Mouse (Mus musculus): ENCODE data around the gene Rab5b. TPM values are rescaled to one million over a fixed set of nuclear protein-coding genes. Genes with fewer than 3 reads are reported as not detected.

Gene Rab5b
- total and polyA plus RNA-seq, 2 experiments from 2014 or later: 112 to 129 TPM

DNA sequence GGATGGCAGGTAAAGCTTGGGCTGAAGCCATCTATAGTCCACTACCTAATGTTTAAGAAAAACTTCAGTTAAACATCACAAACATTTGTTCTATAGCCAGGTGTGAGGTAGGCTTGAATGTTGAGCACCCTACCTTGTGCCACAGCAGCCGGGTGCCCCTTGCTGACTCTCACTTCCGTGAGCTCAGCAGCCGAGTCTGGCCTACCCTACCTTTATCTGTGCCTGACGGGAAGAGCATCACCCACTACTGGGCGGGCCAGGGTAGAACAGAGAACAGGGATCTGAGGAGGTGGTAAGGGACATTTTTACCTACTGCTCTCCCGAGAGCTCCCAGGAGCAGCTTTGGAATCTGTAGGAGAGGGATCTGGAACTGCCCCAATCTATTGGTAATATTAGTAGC, 53.3 kb downstream of the Rab5b start:
- Histone ChIP-seq H3K9me3 (ENCODE audit: low read length) (no peaks in the 10 kb centered on the region), H3K4me1 (ENCODE audit: insufficient read depth, low read length) (peaks cover 10% of the 10 kb centered on the region; the same call in 1 of the 2 replicates), H3K4me3 (ENCODE audit: low read depth, low read length) (no peak overlapping the region), H3K9ac (replicated peaks; ENCODE audit: low read length, poor library complexity, severe bottlenecking) (peak overlapping the region; percentile 24; the same call in 1 of the 2 replicates), H3K27ac (ENCODE audit: low read depth, low read length) (no peak overlapping the region), H3K27me3 (ENCODE audit: insufficient read depth, low read length) (no peaks in the 10 kb centered on the region), H3K4me2 (ENCODE audit: low read depth, low read length, poor library complexity, severe bottlenecking) (no peak overlapping the region), H3K36me3 (ENCODE audit: insufficient read depth, low read length) (peaks cover 30% of the 10 kb centered on the region)
- no peak for ATAC-seq (ENCODE audit: low FRiP score)
- no peak for TF ChIP-seq CTCF (IDR thresholded peaks at IDR 0.05)
- WGBS: 86% methylated on average over 6 of the region's 6 CpGs
- DNase-seq (ENCODE audit: low spot score): no peak

DNA sequence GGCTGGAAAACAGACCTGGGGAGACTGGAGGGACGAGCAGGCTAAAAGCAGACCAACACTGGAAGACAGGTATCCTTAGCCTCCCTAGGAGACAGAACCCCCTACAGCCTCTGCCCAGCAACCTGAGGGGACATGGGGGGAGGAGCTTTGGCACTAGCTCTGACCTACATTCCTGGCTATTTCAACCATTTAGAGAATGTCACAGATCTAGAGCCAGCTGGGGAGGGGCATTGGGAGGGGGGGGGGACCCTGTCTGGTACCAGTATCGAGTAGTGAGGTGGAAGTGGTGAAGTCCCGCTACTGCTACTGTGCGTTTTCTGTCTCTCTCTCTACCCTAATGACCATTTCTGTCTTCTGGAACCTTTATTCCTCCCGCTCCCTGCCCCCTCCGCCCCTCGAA, 54.2 kb downstream of the Rab5b start:
- Histone ChIP-seq H3K4me3 (ENCODE audit: low read depth, low read length) (no peak overlapping the region), H3K4me1 (ENCODE audit: insufficient read depth, low read length) (peaks cover 10% of the 10 kb centered on the region; the same call in 1 of the 2 replicates), H3K9ac (replicated peaks; ENCODE audit: low read length, poor library complexity, severe bottlenecking) (no peak overlapping the region), H3K27ac (ENCODE audit: low read depth, low read length) (no peak overlapping the region), H3K36me3 (ENCODE audit: insufficient read depth, low read length) (peaks cover 37% of the 10 kb centered on the region), H3K27me3 (ENCODE audit: insufficient read depth, low read length) (no peaks in the 10 kb centered on the region), H3K9me3 (ENCODE audit: low read length) (no peaks in the 10 kb centered on the region), H3K4me2 (ENCODE audit: low read depth, low read length, poor library complexity, severe bottlenecking) (no peak overlapping the region)
- no peak for TF ChIP-seq CTCF (IDR thresholded peaks at IDR 0.05)
- DNase-seq (ENCODE audit: low spot score) (no peak), ATAC-seq (ENCODE audit: low FRiP score) (no peak)
- WGBS: 78% methylated on average over 7 of the region's 7 CpGs

DNA sequence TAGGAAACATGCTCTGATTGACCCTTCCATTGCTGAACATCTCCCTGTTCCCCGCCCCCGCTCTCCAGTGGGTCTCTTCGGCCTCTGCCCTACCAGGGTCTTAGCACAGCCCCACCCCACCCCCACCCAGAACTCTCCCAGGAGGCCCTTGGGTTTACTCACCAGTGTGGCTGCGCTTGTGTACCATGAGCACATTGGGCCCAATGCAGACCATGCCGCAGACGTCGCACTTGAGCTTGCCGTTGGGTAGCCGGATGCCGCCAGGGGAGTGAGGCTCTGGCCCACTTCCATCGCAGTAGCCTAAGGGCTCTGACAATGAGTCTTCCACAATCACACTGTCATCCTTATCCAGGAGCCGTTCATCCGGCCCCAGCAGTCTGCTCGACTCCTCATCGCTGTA, 55.2 kb downstream of the Rab5b start:
- H3K4me3 ChIP-seq (ENCODE audit: low read depth, low read length): no peak overlapping the region
- ATAC-seq (ENCODE audit: low FRiP score) (no peak), DNase-seq (ENCODE audit: low spot score) (no peak)
- no peaks in the 10 kb centered on the region for H3K9me3 ChIP-seq (ENCODE audit: low read length)
- peaks cover 44% of the 10 kb centered on the region for H3K36me3 ChIP-seq (ENCODE audit: insufficient read depth, low read length)
- no peaks in the 10 kb centered on the region for H3K27me3 ChIP-seq (ENCODE audit: insufficient read depth, low read length)
- no peak for TF ChIP-seq CTCF (IDR thresholded peaks at IDR 0.05)
- no peak overlapping the region for H3K27ac ChIP-seq (ENCODE audit: low read depth, low read length)
- 91% methylated on average over 15 of the region's 15 CpGs for WGBS
- no peak overlapping the region for H3K4me2 ChIP-seq (ENCODE audit: low read depth, low read length, poor library complexity, severe bottlenecking)
- peaks cover 6% of the 10 kb centered on the region; the same call in 1 of the 2 replicates for H3K4me1 ChIP-seq (ENCODE audit: insufficient read depth, low read length)
- no peak overlapping the region for H3K9ac ChIP-seq (replicated peaks; ENCODE audit: low read length, poor library complexity, severe bottlenecking)

- Histone ChIP-seq H3K36me3 (ENCODE audit: insufficient read depth, low read length) (peaks cover 52% of the 10 kb centered on the region), H3K9ac (replicated peaks; ENCODE audit: low read length, poor library complexity, severe bottlenecking) (no peak overlapping the region), H3K27me3 (ENCODE audit: insufficient read depth, low read length) (no peaks in the 10 kb centered on the region), H3K4me1 (ENCODE audit: insufficient read depth, low read length) (peaks cover 6% of the 10 kb centered on the region; the same call in 1 of the 2 replicates), H3K4me2 (ENCODE audit: low read depth, low read length, poor library complexity, severe bottlenecking) (no peak overlapping the region), H3K27ac (ENCODE audit: low read depth, low read length) (no peak overlapping the region), H3K4me3 (ENCODE audit: low read depth, low read length) (no peak overlapping the region), H3K9me3 (ENCODE audit: low read length) (no peaks in the 10 kb centered on the region)
- no peak for TF ChIP-seq CTCF (IDR thresholded peaks at IDR 0.05)
- ATAC-seq (ENCODE audit: low FRiP score) (no peak), DNase-seq (ENCODE audit: low spot score) (no peak)
- WGBS: 91% methylated on average over 14 of the region's 14 CpGs
Observed at GRCm38 (mm10) chr10:128639999-128640398, 56.1 kb downstream of the Rab5b start.

- Histone ChIP-seq H3K27ac (ENCODE audit: low read depth, low read length) (no peak overlapping the region), H3K36me3 (ENCODE audit: insufficient read depth, low read length) (peaks cover 71% of the 10 kb centered on the region), H3K9me3 (ENCODE audit: low read length) (no peaks in the 10 kb centered on the region), H3K4me2 (ENCODE audit: low read depth, low read length, poor library complexity, severe bottlenecking) (no peak overlapping the region), H3K9ac (replicated peaks; ENCODE audit: low read length, poor library complexity, severe bottlenecking) (no peak overlapping the region), H3K4me1 (ENCODE audit: insufficient read depth, low read length) (no peaks in the 10 kb centered on the region), H3K4me3 (ENCODE audit: low read depth, low read length) (no peak overlapping the region), H3K27me3 (ENCODE audit: insufficient read depth, low read length) (no peaks in the 10 kb centered on the region)
- no peak for DNase-seq (ENCODE audit: low spot score)
- WGBS: 9% methylated on average over 11 of the region's 11 CpGs
- TF ChIP-seq CTCF (IDR thresholded peaks at IDR 0.05): no peak
- no peak for ATAC-seq (ENCODE audit: low FRiP score)
Observed at GRCm38 (mm10) chr10:128637011-128637410, 59.1 kb downstream of the Rab5b start.

DNA sequence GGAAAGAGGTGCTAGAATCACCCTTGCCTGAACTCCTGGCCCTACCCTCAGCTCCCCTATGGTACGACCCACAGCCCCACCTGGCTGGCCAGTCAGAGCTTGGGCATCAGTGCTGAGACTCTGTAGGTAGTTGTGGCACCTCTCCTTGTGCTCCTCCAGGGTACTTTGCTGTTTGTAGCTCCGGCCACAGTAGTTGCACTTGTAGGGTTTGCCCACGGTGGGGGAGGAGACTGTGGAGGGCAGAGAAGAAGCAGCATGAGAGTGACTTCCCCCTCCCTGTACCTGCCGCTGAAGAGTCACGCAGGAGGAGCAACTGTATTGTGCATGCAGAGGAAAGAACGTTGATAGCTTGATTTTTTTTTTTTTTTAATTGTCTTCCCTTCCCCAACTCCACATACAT, 59.5 kb downstream of the Rab5b start:
- H3K27me3 ChIP-seq (ENCODE audit: insufficient read depth, low read length): no peaks in the 10 kb centered on the region
- H3K4me2 ChIP-seq (ENCODE audit: low read depth, low read length, poor library complexity, severe bottlenecking): no peak overlapping the region
- 40% methylated on average over 6 of the region's 6 CpGs for WGBS
- no peak overlapping the region for H3K27ac ChIP-seq (ENCODE audit: low read depth, low read length)
- ATAC-seq (ENCODE audit: low FRiP score) (no peak), DNase-seq (ENCODE audit: low spot score) (no peak)
- no peak overlapping the region for H3K9ac ChIP-seq (replicated peaks; ENCODE audit: low read length, poor library complexity, severe bottlenecking)
- no peaks in the 10 kb centered on the region for H3K4me1 ChIP-seq (ENCODE audit: insufficient read depth, low read length)
- H3K9me3 ChIP-seq (ENCODE audit: low read length): no peaks in the 10 kb centered on the region
- peaks cover 71% of the 10 kb centered on the region for H3K36me3 ChIP-seq (ENCODE audit: insufficient read depth, low read length)
- no peak for TF ChIP-seq CTCF (IDR thresholded peaks at IDR 0.05)
- no peak overlapping the region for H3K4me3 ChIP-seq (ENCODE audit: low read depth, low read length)

Data from midbrain, postnatal 0 days (tissue).